Mouse (Mus musculus): Measurements from ENCODE around the gene Gm10272. TPM values are rescaled to one million over a fixed set of nuclear protein-coding genes. Genes with fewer than 3 reads are reported as not detected.

The Gm10272 gene
- not detected for polyA plus RNA-seq (2012; fragmentation: generic; extraction: Trizol)

DNA sequence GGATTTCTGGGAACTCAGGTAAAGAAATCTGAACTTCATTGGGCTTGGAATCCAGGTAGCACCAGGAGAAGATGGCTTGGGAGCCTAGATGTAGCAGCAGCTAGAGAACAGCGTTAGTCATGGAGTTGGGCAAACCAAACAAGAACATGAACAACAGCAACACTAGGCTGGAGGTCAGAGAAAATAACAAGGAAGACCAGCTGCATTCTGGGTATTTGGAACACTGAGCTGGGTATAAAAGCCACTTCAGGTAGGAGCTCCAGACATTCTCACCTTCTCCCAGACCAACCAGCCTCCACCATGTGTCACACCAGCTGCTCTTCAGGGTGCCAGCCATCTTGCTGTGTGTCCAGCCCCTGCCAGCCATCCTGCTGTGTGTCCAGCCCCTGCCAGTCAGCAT lies at the start of gene Gm10272:
TSS of gene Gm10272 (plus strand) at position 301 of the 400 bp plus-strand sequence.

DNA sequence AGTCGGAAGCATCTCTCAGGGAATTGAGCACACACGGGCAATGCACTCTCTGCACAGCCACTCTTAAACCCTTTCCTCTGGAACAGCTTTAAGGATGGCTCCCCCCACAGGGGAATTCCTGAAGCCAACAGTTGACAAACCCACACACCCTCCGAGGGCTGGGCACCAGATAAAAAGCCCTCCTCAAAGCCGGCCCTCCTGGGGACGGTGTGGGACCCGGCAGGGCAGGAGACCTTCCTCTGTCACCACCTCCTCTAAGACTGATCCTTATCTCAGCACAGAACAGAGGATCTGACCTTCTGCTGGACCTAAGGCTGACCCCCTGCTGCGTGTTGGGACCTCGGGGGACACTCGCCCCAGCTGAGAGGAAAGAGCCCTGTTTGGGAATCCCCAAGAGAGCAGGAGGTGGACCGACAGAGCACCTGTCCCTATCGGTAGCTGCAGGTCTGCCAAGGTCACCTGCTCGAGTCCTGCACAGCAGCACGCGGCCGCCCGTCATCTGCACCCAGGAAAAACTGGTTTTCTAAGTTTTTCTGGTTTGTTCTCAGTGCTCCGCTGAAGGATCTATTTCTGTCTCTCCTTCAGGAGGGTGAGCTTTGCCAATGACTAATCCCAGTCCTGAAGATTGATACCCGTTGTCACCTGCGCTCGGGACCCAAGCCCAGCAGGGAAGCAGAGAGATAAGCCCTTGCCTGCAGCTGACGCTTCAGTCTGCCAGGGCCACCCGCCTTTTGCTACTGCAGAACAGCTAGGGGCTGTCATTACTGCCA lies 20.3 kb upstream of the Gm10272 start, which contains the start of gene Tspear:
TSS of gene Tspear (plus strand) at position 675 of the 770 bp plus-strand sequence.

DNA sequence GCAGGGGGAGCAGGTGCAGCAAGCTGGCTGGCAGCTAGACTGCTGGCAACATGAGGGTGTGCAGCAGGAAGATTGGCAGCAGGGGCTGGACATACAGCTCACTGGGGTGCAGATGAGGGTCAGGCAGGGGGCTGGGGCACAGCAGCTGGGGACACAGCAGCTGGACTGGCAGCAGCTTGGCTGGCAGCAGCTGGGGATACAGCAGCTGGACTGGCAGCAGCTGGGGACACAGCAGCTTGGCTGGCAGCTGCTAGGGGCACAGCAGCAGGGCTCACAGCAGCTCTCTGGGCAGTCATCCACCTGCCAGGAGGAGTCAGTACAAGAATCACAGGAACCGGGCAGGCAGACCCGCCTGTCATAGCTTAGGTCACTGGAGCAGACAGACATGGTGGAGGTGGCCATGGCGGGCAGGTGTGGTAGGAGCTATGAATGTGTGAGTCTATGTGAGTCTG lies 16.0 kb upstream of the Gm10272 start, which contains the start of gene Gm19402:
TSS of gene Gm19402 (minus strand) at position 402 of the 452 bp plus-strand sequence.

DNA sequence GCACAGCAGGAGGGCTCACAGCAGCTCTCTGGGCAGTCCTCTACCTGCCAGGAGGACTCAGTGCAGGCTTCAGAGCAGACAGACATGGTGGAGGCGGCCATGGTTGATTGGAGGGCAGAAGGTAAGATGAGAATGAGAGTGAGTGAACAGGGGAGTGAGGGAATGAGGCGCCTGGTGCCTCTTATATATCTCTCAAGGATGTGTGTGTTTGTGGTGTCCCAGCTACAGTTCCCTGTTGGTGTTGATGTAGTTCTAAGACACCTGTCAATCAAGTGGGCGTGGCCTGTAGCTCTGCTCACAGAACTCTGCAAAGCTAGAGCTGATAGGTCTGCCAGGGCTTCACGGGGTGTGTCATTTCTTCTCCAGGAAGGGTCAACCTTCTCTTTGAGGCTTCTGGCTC lies 9.3 kb upstream of the Gm10272 start, which contains the start of gene Gm9508:
TSS of gene Gm9508 (minus strand) at position 101 of the 400 bp plus-strand sequence.

DNA sequence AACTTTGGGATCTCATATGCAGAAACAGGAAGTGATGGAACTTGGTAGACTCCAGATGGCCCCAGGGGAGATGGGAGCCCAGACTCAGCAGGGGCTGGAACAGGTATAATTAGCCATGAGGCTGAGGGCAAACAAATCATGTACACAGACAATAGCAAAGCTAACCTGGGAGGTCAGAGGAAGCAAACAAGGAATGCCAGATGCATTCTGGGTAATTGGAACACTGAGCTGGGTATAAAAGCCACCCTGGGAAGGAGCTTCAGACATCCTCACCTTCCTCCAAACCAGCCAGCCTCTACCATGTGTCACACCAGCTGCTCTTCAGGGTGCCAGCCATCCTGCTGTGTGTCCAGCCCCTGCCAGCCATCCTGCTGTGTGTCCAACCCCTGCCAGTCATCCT lies 4.7 kb downstream of the Gm10272 start, which contains the start of gene Gm10024:
TSS of gene Gm10024 (plus strand) at position 301 of the 400 bp plus-strand sequence.

DNA sequence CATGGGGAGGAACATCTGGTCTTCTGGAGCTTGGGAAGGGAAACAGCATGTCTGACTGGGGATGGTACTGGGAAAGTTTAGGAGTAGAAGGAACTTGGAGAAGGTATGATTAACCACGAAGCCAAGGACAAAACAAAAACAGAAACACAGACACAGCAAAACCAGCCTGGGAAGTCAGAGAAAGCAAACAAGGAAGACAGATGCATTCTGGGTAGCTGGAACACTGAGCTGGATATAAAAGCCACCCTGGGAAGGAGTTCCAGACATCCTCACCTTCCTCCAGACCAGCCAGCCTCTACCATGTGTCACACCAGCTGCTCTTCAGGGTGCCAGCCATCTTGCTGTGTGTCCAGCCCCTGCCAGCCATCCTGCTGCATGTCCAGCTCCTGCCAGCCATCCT lies 9.1 kb downstream of the Gm10272 start, which contains the start of gene Gm10142:
TSS of gene Gm10142 (plus strand) at position 301 of the 400 bp plus-strand sequence.

DNA sequence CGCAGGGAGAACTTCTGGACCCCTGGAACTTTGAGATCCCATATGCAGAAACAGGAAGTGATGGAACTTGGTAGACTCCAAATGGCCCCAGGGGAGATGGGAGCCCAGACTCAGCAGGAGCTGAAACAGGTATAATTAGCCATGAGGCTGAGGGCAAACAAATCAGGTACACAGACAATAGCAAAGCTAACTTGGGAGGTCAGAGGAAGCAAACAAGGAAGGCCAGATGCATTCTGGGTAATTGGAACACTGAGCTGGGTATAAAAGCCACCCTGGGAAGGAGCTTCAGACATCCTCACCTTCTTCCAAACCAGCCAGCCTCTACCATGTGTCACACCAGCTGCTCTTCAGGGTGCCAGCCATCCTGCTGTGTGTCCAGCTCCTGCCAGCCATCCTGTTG lies 13.9 kb downstream of the Gm10272 start, which contains the start of gene Krtap12-1:
TSS of gene Krtap12-1 (plus strand) at position 301 of the 400 bp plus-strand sequence.

DNA sequence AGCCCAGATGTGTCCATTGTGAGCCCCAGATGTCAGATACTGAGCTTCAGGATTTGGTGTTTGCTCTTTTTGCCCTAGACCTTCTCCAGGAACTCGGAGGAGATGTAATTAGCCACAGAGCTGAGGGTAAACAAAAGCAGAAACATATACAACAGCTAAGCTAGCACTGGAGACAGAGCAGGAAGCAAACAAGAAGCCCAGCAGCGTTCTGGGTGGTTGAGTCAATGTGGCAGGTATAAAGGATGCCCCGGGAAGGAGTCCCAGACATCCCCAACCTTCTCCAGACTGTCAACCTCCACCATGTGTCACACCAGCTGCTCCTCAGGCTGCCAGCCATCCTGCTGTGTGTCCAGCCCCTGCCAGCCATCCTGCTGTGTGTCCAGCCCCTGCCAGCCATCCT lies 19.8 kb downstream of the Gm10272 start, which contains the start of gene Gm10100:
TSS of gene Gm10100 (plus strand) at position 301 of the 400 bp plus-strand sequence.

DNA sequence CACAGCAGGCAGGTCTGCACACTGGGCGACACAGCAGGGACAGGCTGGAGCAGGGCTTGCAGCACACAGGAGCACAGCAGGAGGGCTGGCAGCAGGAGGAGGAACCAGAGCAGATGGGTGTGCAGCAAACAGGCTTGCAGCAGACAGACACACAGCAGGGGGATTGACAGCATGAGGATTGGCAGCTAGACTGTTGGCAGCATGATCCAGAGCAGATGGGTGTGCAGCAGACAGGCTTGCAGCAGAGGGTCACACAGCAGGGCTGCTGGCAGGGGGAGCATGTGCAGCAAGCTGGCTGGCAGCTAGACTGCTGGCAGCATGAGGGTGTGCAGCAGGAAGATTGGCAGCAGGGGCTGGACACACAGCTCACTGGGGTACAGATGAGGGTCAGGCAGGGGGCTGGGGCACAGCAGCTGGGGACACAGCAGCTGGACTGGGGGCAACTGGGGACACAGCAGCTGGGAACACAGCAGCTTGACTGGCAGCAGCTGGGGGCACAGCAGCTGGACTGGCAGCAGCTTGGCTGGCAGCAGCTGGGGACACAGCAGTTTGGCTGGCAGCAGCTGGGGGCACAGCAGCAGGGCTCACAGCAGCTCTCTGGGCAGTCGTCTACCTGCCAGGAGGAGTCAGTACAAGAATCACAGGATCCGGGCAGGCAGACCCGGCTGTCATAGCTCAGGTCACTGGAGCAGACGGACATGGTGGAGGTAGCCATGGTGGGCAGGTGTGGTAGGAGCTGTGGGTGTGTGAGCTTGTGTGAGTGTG lies 35.7 kb downstream of the Gm10272 start, which contains the start of gene Gm18596:
TSS of gene Gm18596 (minus strand) at position 715 of the 765 bp plus-strand sequence.

DNA sequence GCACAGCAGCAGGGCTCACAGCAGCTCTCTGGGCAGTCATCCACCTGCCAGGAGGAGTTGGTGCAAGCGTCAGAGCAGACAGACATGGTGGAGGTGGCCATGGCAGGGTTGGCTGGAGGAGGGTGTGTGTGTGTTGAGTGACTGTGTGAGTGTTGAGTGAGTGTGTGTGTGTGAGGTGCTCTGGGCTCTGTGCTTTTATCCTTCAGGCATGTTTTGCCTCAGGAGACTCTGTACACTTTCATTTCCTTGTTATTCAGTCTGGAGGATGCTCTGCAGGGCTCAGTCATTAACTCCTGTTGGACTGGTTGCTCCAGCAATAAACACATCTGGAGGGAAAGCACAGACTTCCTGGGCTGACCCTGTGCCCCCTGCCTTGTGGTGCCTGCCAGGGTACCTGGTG lies 44.8 kb downstream of the Gm10272 start, which contains the start of gene Gm9736:
TSS of gene Gm9736 (minus strand) at position 101 of the 400 bp plus-strand sequence.

Other genes starting within 250 kb of the Gm10272 start
- gene Fam207a, start 190.8 kb upstream of the Gm10272 start, polyA plus RNA-seq (2012; fragmentation: generic; extraction: Trizol), result 10 to 100 TPM; 40.0 to 57.6 TPM
- under 1 TPM; 0.14 to 0.25 TPM for gene Itgb2, start 176.4 kb upstream of the Gm10272 start, polyA plus RNA-seq (2012; fragmentation: generic; extraction: Trizol)
- 100 to 1,000 TPM in 1 of 2 experiments, 10 to 100 TPM in 1; 82.8 to 216 TPM for gene Pttg1ip, start 124.9 kb upstream of the Gm10272 start, polyA plus RNA-seq (2012; fragmentation: generic; extraction: Trizol)
- 10 to 100 TPM; 76.2 to 78.6 TPM for gene Sumo3, start 100.5 kb upstream of the Gm10272 start, polyA plus RNA-seq (2012; fragmentation: generic; extraction: Trizol)
- 10 to 100 TPM in 1 of 2 experiments, under 1 TPM in 1; 0.78 to 16.7 TPM for gene Gm49325, start 100.4 kb upstream of the Gm10272 start, polyA plus RNA-seq (2012; fragmentation: generic; extraction: Trizol)
- gene Ube2g2, start 84.4 kb upstream of the Gm10272 start, polyA plus RNA-seq (2012; fragmentation: generic; extraction: Trizol), result 10 to 100 TPM; 39.0 to 44.0 TPM
- gene Tspear, start 20.1 kb upstream of the Gm10272 start, polyA plus RNA-seq (2012; fragmentation: generic; extraction: Trizol), result not detected
- gene Gm19402, start 15.9 kb upstream of the Gm10272 start, polyA plus RNA-seq (2012; fragmentation: generic; extraction: Trizol), result not detected
- gene Gm9508, start 9.4 kb upstream of the Gm10272 start, polyA plus RNA-seq (2012; fragmentation: generic; extraction: Trizol), result not detected
- not detected for gene Gm10024, start 4.8 kb downstream of the Gm10272 start, polyA plus RNA-seq (2012; fragmentation: generic; extraction: Trizol)
- not detected for gene Gm10142, start 9.2 kb downstream of the Gm10272 start, polyA plus RNA-seq (2012; fragmentation: generic; extraction: Trizol)
- not detected for gene Krtap12-1, start 14.0 kb downstream of the Gm10272 start, polyA plus RNA-seq (2012; fragmentation: generic; extraction: Trizol)
- not detected for gene Gm10100, start 19.9 kb downstream of the Gm10272 start, polyA plus RNA-seq (2012; fragmentation: generic; extraction: Trizol)
- gene Gm18596, start 36.0 kb downstream of the Gm10272 start, polyA plus RNA-seq (2012; fragmentation: generic; extraction: Trizol), result not detected
- gene Gm9736, start 44.7 kb downstream of the Gm10272 start, polyA plus RNA-seq (2012; fragmentation: generic; extraction: Trizol), result not detected
- not detected for gene Gm3233, start 53.1 kb downstream of the Gm10272 start, polyA plus RNA-seq (2012; fragmentation: generic; extraction: Trizol)
- not detected for gene Gm3238, start 64.7 kb downstream of the Gm10272 start, polyA plus RNA-seq (2012; fragmentation: generic; extraction: Trizol)
- gene Gm7138, start 70.3 kb downstream of the Gm10272 start, polyA plus RNA-seq (2012; fragmentation: generic; extraction: Trizol), result not detected
- gene Gm3250, start 75.9 kb downstream of the Gm10272 start, polyA plus RNA-seq (2012; fragmentation: generic; extraction: Trizol), result not detected
- gene Gm7137, start 81.6 kb downstream of the Gm10272 start, polyA plus RNA-seq (2012; fragmentation: generic; extraction: Trizol), result not detected
- gene Gm9639, start 88.5 kb downstream of the Gm10272 start, polyA plus RNA-seq (2012; fragmentation: generic; extraction: Trizol), result not detected
- not detected for gene Gm19668, start 92.5 kb downstream of the Gm10272 start, polyA plus RNA-seq (2012; fragmentation: generic; extraction: Trizol)
- not detected for gene Gm9507, start 105.2 kb downstream of the Gm10272 start, polyA plus RNA-seq (2012; fragmentation: generic; extraction: Trizol)
- gene Gm2696, start 108.1 kb downstream of the Gm10272 start, polyA plus RNA-seq (2012; fragmentation: generic; extraction: Trizol), result not detected
- not detected for gene Krtap10-4, start 120.5 kb downstream of the Gm10272 start, polyA plus RNA-seq (2012; fragmentation: generic; extraction: Trizol)
- not detected for gene Krtap10-10, start 129.3 kb downstream of the Gm10272 start, polyA plus RNA-seq (2012; fragmentation: generic; extraction: Trizol)
- gene Gm36176, start 140.2 kb downstream of the Gm10272 start, polyA plus RNA-seq (2012; fragmentation: generic; extraction: Trizol), result not detected
- not detected for gene Gm10318, start 146.2 kb downstream of the Gm10272 start, polyA plus RNA-seq (2012; fragmentation: generic; extraction: Trizol)
- not detected for gene Gm3285, start 155.3 kb downstream of the Gm10272 start, polyA plus RNA-seq (2012; fragmentation: generic; extraction: Trizol)
- not detected for gene Lrrc3, start 195.9 kb downstream of the Gm10272 start, polyA plus RNA-seq (2012; fragmentation: generic; extraction: Trizol)

All from C3H10T1/2 (cell line).